Mouse (Mus musculus) B cell, adult 67 days (primary cell): ENCODE data around the gene Rps4x. TPM values are rescaled to one million over a fixed set of nuclear protein-coding genes. Genes with fewer than 3 reads are reported as not detected.

Source experiments
- total RNA-seq, 2 experiments: library from RNA; stranded (reverse); gene quantifications; 4 replicates each; pipeline ENCODE4 v1.2.4; 2023

Gene Rps4x
- 1,000 to 10,000 TPM; 2,356 to 2,957 TPM for total RNA-seq

DNA sequence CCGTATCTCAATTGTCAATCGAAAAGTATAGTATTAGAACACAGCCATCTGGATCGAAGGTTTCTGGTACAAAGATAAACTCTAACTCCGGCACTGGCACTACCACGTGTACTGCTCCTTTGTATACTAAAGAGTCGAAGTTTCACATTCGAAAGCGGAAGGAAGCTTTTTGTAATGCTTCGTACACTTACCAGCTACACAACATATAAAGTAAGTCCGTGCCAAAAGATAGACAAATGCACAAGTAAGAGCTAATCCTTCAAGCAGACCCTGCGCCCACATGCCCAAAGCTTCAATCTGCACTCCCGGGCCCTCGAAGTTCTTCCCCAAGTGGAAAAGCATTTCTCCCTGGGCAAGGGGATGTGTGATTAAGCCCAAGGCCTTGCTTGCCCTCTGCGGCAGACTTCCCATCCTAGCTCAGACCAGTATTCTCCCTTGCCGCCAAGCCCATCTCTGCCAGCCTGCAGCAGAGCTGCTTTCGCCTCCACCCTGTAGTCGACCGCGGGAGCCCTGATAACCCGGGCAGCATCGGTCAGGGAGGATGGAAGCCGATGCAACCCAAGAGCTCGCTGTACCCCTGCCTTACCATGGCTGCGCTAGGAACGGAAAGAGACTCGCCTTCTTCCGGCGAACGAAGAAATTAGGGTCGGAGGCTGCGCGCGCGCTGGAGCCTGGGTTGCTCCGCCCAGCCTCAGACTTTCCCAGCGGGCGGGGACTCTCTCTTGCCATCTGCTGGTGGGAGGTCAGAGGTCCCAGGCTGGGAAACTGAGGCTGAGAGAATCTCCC lies at the start of gene Rps4x:
Gene Rps4x, minus strand, starts transcription at position 683 of the 786 bp plus-strand sequence.

DNA sequence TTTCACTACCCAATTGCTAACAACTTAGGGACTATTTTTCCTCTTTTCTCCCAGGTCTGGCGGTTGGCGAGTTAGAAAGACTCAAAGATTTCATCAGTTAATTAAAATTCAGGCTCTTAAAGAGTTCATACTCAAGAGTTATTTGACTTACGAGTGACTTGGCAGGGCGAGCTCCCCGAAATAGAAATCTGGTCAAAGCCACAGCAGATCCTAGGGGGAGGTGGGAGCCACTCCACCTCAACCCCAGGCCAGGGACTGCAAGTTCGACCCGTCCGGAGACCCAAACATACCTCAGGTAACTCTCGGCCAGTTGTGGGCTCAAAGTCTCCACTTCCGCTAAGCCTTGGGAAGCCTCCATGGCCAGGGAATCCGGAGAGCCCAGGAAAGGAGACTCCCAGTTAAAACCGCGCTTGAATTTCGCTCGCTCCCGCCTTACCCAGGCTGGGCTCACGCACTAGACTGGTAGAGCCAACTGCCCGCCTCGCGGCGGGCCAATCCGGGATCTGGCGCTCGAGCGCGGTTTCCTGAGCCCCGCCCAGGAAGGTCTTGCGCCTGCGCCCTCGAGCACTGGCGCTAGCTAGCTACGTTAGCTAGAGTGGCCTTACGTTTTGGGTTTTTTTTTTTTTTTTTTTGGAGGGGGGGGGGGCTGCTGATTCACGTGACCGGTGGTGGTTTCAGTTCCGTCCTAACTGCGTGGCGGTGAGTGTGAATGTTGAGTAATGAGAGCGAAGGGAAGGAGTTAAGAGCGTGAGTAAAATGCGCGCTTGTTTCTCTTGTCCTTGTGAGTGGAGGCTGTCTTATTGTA lies 32.4 kb downstream of the Rps4x start, which contains the start of gene Ercc6l:
Gene Ercc6l, minus strand, starts transcription at position 474 of the 805 bp plus-strand sequence.

Other genes starting within 250 kb of the Rps4x start
- 1 to 10 TPM; 2.4 to 2.8 TPM for gene Rtl5, start 118.1 kb downstream of the Rps4x start, total RNA-seq
- 10 to 100 TPM; 14.7 to 18.6 TPM for gene Pin4, start 69.9 kb downstream of the Rps4x start, total RNA-seq
- gene Ercc6l, start 32.3 kb downstream of the Rps4x start, total RNA-seq = 1 to 10 TPM; 3.1 to 5.0 TPM
- gene Cited1, start 62.8 kb upstream of the Rps4x start, total RNA-seq = not detected